Mouse (Mus musculus) hindbrain, embryonic 16.5 days (tissue): ENCODE measurements around the gene Prex1. TPM values are rescaled to one million over a fixed set of nuclear protein-coding genes. Genes with fewer than 3 reads are reported as not detected.

ENCODE experiments used
- ATAC-seq: fragments of 200-750 bp; cut with Nextera tagmentation; 2 replicates; pipeline ENCODE4 v1.8.0; 2017; ENCODE audit warnings: moderate TSS enrichment, moderate library complexity
- H3K27ac ChIP-seq: fragments of 300-500 bp; sonication (generic); 2 replicates; pipeline ENCODE4 v1.5.1; 2014; ENCODE audit warnings: low read depth, mild to moderate bottlenecking, control low read depth, low read length, moderate library complexity
- H3K27me3 ChIP-seq: fragments of 300-500 bp; sonication (generic); replicated peaks from 2 replicates; pipeline ENCODE4 v1.6.1; 2014; ENCODE audit warnings: low read length; ENCODE audit not compliant: control insufficient read depth, insufficient read depth
- H3K36me3 ChIP-seq: fragments of 300-500 bp; sonication (generic); 2 replicates; pipeline ENCODE4 v1.6.1; 2014; ENCODE audit warnings: mild to moderate bottlenecking, low read length, moderate library complexity, mixed read lengths; ENCODE audit not compliant: control insufficient read depth, insufficient read depth
- H3K4me1 ChIP-seq: fragments of 300-500 bp; sonication (generic); 2 replicates; pipeline ENCODE4 v1.6.1; 2014; ENCODE audit warnings: low read depth, low read length; ENCODE audit not compliant: control insufficient read depth, insufficient read depth
- H3K4me2 ChIP-seq: fragments of 300-500 bp; sonication (generic); 2 replicates; pipeline ENCODE4 v1.6.1; 2014; ENCODE audit warnings: mild to moderate bottlenecking, low read length, control low read depth, moderate library complexity
- H3K4me3 ChIP-seq: fragments of 300-500 bp; sonication (generic); 2 replicates; pipeline ENCODE4 v1.5.1; 2014; ENCODE audit warnings: mild to moderate bottlenecking, low read length, control low read depth, moderate library complexity
- H3K9ac ChIP-seq: fragments of 300-500 bp; sonication (generic); 2 replicates; pipeline ENCODE4 v1.6.1; 2014; ENCODE audit warnings: low read depth, mild to moderate bottlenecking, control low read depth, low read length, moderate library complexity
- H3K9me3 ChIP-seq: fragments of 300-500 bp; sonication (generic); 2 replicates; pipeline ENCODE4 v1.6.1; 2014; ENCODE audit warnings: mild to moderate bottlenecking, low read length, moderate library complexity; ENCODE audit not compliant: control insufficient read depth
- WGBS: fragments of 180-500 bp; shearing (Covaris S2); extraction: QIAGEN DNeasy Blood & Tissue Kit; methylation state at CpG from one replicate; pipeline ENCODE4 v1.1.7; 2014; 5-methylcytosine and 5-hydroxymethylcytosine counted together
- polyA plus RNA-seq: library from polyadenylated mRNA; unstranded; fragments of >200 nt; fragmentation: Nextera tagmentation; extraction: Ambion mirVana; gene quantifications from 2 replicates; pipeline ENCODE4 v1.2.1, GENCODE M21; 2015

Prex1 gene
- polyA plus RNA-seq, 1 experiment from 2014 or later = 27.3 TPM

DNA sequence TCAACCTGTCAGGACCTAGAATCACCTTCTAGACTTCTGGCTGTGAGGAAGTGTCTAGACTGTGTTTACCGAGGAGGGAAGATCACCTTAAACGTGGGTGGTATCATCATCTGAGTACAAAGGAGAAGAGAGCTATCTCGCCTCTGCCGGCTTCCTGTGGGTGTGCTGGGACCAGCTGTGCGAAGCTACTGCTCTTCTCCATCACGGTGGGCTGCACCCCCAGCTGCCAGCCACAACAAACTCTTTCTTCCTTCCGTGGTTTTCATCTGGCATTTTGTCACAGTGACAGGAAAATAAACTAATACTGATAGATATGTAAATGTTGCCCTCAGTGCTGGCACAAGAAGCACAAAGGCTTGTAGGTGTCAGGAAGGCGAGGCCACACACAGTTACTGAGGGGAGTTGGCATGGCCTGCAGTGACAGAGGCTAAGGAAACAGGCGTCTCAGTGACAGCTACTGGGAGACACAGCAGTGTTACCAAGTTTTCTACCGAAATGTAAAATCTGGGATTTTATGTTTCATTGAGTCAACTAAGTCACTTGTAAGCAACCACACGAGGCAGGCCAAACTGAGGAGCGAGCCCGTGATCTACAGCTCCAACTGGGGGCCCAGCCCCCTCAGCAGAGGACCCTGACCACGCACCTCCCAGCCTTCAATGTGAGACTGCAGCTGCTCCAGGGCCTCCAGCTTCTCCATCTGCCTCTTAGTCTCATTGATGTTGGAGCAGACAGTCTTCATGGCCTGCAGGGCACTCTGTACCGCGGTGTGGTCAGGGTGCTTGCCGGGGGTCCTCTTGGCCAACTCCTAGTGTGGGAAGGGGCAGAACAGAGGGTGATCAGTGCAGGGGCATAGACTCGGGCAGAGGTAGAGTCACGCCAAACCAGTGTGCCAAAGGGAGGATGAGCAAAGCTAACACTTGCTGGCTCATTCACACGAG is 92.8 kb downstream of the Prex1 start:
- H3K27me3 ChIP-seq = no peaks in the 10 kb centered on the region
- WGBS = 60% methylated on average over 20 of the region's 20 CpGs
- peaks cover 15% of the 10 kb centered on the region for H3K4me1 ChIP-seq
- no peak overlapping the region for H3K4me2 ChIP-seq
- H3K9ac ChIP-seq = no peak overlapping the region
- no peaks in the 10 kb centered on the region for H3K36me3 ChIP-seq
- no peak overlapping the region for H3K4me3 ChIP-seq
- no peaks in the 10 kb centered on the region for H3K9me3 ChIP-seq
- peak overlapping the region; percentile 4; the same call in 1 of the 2 replicates for H3K27ac ChIP-seq
- no peak for ATAC-seq

DNA sequence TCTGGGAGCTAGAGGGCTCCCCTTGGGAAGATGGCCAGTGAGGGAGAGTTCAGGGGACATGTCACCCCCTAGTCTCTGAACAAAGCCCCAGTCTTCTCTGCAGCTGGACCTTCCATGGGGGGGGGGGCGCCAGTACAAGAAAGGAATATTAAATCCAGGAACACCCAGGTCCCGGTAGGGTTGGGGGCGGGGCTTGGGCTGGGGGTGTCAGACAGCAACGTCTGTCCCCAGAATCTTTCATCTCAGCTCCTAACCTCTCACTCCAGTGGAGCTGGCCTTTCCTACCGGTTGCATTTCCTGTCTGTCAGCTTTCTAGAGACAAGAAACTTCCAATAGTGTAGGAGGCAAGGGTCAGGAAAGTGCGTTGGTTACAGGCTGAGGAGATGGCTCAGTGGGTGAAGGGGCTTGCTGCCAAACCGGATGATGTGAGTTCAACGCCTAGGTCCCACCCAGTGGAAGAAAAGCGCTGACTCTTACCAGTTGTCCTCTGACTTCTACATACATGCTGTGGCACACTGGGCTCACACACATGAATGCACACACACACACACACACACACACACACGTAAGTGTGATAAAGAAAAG is 93.6 kb downstream of the Prex1 start:
- Histone ChIP-seq H3K4me1 (peaks cover 15% of the 10 kb centered on the region), H3K4me2 (no peak overlapping the region), H3K27me3 (no peaks in the 10 kb centered on the region), H3K36me3 (no peaks in the 10 kb centered on the region), H3K9me3 (no peaks in the 10 kb centered on the region), H3K27ac (no peak overlapping the region), H3K4me3 (no peak overlapping the region), H3K9ac (no peak overlapping the region)
- ATAC-seq = no peak
- WGBS = 77% methylated on average over 10 of the region's 10 CpGs

GRCm38 (mm10) chr2:166619270-166619669 is 94.4 kb downstream of the Prex1 start:
- Histone ChIP-seq H3K9me3 (no peaks in the 10 kb centered on the region), H3K4me1 (peaks cover 15% of the 10 kb centered on the region), H3K27me3 (no peaks in the 10 kb centered on the region), H3K36me3 (no peaks in the 10 kb centered on the region), H3K9ac (no peak overlapping the region), H3K4me2 (no peak overlapping the region), H3K27ac (no peak overlapping the region), H3K4me3 (no peak overlapping the region)
- no peak for ATAC-seq
- 89% methylated on average over 5 of the region's 5 CpGs for WGBS

- Histone ChIP-seq H3K4me3 (no peak overlapping the region), H3K36me3 (no peaks in the 10 kb centered on the region), H3K4me1 (peaks cover 4% of the 10 kb centered on the region; the same call in 1 of the 2 replicates), H3K27ac (no peak overlapping the region), H3K4me2 (no peak overlapping the region), H3K9ac (no peak overlapping the region), H3K27me3 (no peaks in the 10 kb centered on the region), H3K9me3 (no peaks in the 10 kb centered on the region)
- ATAC-seq = no peak
- WGBS = 93% methylated on average over 5 of the region's 5 CpGs
Observed at GRCm38 (mm10) chr2:166617706-166618105, 95.9 kb downstream of the Prex1 start.

- no peak overlapping the region; the same call in 1 of the 2 replicates for H3K27ac ChIP-seq
- no peak for ATAC-seq
- WGBS = 90% methylated on average over 2 of the region's 2 CpGs
- H3K4me2 ChIP-seq = no peak overlapping the region
- no peaks in the 10 kb centered on the region for H3K36me3 ChIP-seq
- no peaks in the 10 kb centered on the region for H3K9me3 ChIP-seq
- H3K4me3 ChIP-seq = no peak overlapping the region
- H3K27me3 ChIP-seq = no peaks in the 10 kb centered on the region
- H3K4me1 ChIP-seq = no peaks in the 10 kb centered on the region; the same call in 1 of the 2 replicates
- H3K9ac ChIP-seq = no peak overlapping the region
Observed at GRCm38 (mm10) chr2:166615338-166616075, 98.1 kb downstream of the Prex1 start.

DNA sequence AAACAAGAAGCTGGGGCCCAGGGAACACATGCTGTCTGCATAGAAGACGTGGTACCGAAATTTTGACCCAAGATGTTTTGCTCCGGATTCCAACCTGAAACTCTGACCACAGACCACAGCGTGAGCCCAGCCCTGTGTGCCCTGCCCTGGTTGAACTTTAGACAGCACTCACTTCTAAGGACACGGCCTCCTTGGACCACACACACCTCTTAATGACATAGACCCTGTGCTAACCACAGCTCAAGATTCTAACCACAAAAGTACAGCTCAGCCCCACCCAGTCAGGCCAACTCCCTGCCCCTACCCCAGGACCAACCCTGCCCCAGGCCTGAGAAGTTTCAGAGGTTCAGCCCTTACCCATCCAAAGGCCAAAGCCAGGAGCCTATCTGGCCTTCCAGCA is 103.4 kb downstream of the Prex1 start:
- WGBS = 93% methylated on average over 5 of the region's 5 CpGs
- no peaks in the 10 kb centered on the region for H3K36me3 ChIP-seq
- H3K4me2 ChIP-seq = no peak overlapping the region
- H3K9me3 ChIP-seq = no peaks in the 10 kb centered on the region
- no peak overlapping the region for H3K27ac ChIP-seq
- no peaks in the 10 kb centered on the region for H3K27me3 ChIP-seq
- no peak for ATAC-seq
- H3K4me3 ChIP-seq = no peak overlapping the region
- no peaks in the 10 kb centered on the region for H3K4me1 ChIP-seq
- no peak overlapping the region for H3K9ac ChIP-seq

DNA sequence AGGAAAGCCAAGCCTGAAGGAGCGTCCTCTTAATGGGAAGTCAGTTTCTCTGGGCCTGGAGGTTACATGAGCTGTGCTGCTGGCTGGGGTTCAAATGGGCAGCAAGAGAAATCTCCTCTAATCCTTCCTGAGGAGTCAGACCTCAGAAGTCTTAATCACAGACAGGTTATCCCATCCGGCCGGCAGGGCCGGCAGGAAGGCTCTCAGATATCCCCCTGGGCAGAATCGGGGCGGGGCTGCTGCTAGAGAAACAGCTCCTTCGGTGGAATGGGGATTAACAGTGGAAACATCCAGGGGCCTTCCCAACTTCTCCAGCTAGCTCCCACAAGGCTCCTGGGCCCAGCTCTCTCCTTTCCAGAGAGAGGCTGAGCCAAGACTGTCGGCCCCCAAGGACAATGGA is 105.1 kb downstream of the Prex1 start:
- no peak for ATAC-seq
- H3K36me3 ChIP-seq = no peaks in the 10 kb centered on the region

GRCm38 (mm10) chr2:166606481-166607245 is 107.0 kb downstream of the Prex1 start:
- Histone ChIP-seq H3K4me1 (no peaks in the 10 kb centered on the region), H3K9ac (no peak overlapping the region), H3K36me3 (no peaks in the 10 kb centered on the region), H3K4me2 (no peak overlapping the region), H3K4me3 (no peak overlapping the region), H3K27me3 (no peaks in the 10 kb centered on the region), H3K9me3 (no peaks in the 10 kb centered on the region), H3K27ac (no peak overlapping the region)
- ATAC-seq = no peak
- WGBS = 84% methylated on average over 17 of the region's 17 CpGs

More for the DNA sequence above, 105.1 kb downstream of the Prex1 start:
- no peak overlapping the region for H3K9ac ChIP-seq
- H3K27ac ChIP-seq = no peak overlapping the region
- H3K9me3 ChIP-seq = no peaks in the 10 kb centered on the region
- H3K27me3 ChIP-seq = no peaks in the 10 kb centered on the region
- no peak overlapping the region for H3K4me3 ChIP-seq
- no peak overlapping the region for H3K4me2 ChIP-seq
- H3K4me1 ChIP-seq = no peaks in the 10 kb centered on the region
- 57% methylated on average over 8 of the region's 8 CpGs for WGBS
